Mouse (Mus musculus): ENCODE results near the gene Il12rb2.

Il12rb2 gene

DNA sequence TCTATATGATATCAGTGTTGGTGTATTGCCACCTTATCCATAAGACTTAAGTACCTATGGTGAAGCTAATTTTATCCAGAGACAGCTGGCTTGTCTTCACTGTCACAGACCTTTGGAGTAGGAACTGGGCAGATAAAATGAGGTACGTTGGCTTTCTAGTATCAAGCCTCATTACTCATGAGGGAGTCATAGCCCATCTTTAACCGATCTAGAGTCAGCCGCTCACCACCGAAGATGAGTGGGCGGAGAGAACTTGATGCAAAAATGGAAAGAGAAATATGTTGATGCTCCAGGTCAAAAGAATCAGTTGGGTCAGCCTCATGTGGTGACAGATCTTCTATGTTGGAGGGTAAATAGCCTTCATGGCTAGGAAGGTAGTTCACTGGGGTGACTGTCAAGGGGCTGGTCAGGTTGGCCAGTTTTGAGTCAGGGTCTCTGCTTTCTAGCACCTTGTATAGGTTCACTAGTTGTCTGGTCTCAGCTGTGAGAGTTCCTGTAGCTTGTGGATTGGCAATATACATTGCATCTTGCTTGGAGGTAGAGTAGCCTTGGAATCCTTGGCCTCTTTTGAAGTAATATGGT is 83.9 kb downstream of the Il12rb2 start:
- DNase-seq = no peak

DNA sequence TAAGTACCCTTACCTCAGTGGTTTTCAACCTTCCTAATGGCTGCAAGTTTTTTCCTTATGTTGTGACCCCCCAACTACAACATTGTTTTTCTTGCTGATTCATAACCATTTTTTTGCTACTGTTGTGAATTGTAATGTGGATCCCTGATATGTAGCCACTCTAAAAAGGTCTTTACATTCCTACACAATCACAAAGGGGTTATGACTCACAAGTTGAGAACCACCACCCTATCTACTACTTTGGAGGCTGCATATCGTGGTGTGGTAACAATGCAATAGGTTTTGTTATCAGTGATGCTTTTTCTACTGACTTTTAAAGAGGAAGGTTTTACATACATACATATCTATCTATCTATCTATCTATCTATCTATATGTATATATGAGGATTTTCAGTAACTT is 93.1 kb downstream of the Il12rb2 start:
- DNase-seq = no peak

DNA sequence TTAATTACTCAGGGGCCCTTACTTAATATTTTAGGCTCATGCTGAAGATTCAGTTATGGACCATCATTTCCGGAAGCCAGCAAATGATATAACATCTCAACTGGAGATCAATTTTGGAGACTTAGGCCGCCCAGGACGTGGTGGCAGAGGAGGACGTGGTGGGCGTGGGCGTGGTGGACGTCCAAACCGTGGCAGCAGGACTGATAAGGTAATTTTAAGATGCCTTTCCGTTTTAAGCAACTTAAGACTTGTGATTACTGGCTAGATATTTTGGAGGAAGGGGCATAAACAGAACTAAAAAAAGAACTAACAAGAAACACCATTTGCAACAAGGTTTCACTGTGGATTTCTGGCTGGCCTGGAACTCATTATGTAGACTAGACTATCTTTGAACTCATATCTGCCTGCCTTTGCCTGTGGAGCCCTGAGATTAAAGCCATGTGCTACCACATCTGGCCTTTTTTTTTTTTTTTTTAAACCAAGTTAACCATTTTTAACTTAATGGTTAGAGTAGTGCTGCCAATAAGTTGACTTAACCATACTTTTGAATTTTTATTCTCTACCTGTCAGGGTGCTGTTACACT is 94.3 kb downstream of the Il12rb2 start:
- no peak for DNase-seq

DNA sequence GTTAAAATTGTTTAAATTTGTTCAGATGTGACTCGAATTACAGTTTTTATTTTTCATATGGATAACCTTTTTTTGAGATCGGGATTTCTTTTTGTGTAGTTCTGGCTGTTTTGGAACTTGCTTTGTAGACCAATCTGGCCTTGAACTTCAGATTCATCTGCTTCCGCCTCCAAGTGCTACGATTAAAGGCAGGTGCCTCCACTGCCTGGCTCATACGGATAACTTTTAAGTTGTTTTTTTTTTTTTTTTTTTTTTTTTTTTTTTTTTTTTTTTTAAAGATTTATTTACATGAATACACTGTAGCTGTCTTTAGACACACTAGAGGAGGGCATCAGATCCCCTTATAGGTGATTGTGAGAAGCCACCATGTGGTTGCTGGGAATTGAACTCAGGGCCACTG is 98.0 kb downstream of the Il12rb2 start:
- no peak for DNase-seq

DNA sequence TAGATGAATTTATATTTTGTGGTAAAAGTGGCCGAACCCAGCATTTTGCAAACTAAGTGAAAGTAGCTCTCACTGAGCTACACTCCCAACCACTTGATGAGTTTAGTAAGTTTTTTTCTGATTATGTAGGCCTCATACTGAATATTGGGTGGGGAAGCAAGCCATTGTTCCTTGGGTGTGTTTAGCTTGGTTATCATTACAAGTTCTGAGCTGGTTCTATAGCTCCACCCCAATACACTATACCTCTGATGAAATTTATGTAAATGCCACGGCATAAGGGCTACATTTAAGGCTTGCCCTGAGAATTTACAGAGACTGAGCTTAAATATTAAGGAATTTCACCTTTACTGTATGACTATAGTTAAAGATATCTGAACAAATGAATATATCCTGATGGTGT is 106.5 kb downstream of the Il12rb2 start:
- no peak for DNase-seq

DNA sequence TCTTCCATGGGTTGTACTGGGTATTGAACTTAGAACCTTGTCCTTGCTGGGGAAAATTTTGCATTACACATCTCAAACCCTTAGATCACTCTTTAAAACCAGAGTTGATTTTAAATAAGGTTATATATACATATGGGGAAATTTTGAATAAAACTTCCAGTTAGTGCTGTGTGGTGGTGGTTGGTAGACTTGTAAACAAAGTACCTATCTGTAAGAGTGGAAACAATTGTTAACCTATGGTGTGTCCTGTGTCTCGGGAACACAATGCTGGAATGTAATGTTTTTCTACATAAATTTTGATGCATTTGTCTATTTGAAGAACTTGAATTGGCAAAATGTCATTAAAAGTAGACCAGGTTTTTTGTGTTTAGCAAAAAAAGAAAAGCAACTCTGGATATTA is 107.0 kb downstream of the Il12rb2 start:
- no peak for DNase-seq

DNA sequence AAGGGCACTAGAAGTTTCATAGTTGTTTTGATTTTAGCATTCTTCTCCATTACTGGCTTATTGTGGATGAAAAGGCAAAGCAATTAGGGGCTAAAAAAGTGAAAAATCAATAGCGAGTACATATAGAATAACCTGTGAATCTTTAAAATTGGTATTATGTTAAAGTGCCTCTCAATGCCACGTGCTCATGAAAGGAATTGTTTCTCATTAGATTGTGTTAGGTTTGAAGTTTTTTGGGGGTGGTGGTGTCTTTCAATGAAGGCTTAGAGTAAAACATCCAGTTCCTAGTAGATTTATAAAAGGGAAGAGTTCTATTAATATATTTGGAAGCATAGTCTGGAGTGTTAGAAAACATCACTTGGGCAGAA is 107.8 kb downstream of the Il12rb2 start:
- no peak for DNase-seq

DNA sequence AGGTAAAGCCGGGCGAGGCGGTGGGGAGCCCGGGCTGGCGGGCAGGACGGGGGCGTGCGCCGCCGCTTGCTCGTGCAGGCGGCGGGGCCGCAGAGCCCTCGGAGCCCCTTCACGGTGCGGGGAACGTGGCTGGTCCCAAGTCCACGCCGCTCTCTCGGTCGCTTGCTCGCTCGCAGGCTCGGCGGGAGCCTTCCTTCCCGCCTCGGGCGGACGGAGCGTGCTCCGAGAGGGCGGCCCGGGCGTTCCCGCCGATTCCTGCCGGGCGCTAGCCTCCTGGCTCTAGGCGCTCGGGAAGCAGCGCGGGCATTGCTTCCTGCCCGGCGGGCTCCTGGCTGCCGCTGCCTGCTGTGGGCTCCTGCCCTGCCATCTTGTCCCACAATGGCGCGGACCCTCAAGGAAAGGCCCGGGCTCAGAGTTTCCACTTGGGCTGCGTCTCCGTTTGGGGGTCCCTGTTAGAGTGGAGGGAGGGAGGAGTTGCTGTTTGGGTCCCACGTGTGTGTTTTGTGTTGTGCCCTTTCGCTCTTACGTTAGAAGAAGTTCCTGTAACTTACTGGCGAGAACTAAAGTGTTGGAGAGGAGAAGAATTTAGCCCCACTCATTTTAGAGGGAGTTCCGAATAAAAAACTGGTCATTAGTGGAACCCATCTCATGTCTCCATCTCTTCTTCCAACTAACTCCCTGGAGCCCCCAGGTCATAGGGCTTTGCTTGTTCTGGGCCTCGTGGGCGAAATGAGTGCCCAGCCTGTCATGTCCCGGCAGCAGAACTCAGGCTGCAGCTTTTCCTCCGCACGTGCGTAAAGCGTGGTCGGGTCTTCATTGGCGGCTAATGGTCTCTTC is 108.4 kb downstream of the Il12rb2 start:
- peak; percentile 27 to 63 for DNase-seq

DNA sequence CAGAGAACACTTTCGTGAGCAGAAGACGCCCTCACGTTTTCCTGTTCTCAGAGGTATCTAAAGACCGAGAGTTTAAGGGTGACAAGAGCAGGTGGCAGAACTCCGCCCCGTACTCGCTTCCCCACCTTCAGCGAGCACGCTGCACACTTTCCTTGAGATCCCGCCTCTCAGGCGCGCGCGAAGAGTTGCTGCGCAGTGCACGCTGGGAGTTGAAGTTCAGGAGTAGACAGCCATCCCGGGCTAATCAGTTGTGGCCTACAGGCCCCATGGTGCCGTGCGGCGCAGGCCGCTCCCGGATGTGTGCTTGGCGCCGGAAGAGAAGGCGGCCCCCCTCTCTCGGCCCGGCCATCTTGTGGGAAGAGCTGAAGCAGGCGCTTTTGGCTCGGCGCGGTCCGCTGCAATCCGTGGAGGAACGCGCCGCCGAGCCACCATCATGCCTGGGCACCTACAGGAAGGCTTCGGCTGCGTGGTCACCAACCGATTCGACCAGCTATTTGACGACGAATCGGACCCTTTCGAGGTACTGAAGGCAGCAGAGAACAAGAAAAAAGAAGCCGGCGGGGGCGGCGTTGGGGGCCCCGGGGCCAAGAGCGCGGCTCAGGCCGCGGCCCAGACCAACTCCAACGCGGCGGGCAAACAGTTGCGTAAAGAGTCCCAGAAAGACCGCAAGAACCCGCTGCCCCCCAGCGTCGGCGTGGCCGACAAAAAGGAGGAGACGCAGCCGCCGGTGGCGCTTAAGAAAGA is 109.2 kb downstream of the Il12rb2 start:
- peak; percentile 97 to 98 for DNase-seq

DNA sequence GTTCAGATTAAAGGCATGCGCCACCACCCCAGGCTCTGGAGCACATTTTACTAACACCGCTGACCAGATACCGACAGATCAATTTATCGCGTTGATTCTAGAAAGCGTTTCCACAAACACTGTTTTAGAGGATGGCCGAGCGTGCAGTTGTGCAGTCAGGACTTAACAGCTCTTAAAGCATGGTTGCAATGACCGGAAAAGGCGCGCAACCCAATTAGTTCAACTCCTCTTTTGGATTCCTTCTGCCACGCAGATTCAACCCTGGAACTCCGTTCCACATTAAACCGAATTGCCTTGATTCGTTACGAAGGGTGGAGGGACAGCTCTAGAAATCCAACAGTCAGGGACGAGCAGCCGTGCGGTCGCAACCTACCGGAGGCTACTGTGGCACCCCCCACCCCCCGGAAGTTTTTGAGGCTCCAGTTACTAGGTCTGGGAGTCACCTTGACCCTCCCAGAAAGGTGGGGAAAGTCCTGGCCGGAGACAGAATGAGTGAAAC is 109.8 kb downstream of the Il12rb2 start:
- peak; percentile 34 to 60 for DNase-seq

DNA sequence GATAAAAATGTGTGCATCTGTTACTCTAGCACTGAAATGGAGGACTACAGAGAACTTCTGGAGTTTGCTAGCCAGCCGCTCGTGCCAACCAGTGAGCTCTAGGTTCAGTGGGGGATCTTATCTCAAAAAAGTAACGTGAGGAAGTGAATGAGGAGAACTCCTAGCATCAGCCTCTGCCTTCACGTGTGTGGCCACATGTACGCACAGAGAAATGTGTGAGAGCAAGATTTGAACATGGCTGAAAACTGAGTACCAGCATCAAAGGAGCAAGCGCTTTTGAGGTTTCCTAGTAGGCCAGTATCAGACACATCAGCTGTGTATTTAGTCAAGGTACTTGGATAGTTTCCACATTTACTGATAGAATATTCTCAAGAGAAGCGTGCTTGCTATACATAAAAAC is 111.1 kb downstream of the Il12rb2 start:
- DNase-seq = no peak

DNA sequence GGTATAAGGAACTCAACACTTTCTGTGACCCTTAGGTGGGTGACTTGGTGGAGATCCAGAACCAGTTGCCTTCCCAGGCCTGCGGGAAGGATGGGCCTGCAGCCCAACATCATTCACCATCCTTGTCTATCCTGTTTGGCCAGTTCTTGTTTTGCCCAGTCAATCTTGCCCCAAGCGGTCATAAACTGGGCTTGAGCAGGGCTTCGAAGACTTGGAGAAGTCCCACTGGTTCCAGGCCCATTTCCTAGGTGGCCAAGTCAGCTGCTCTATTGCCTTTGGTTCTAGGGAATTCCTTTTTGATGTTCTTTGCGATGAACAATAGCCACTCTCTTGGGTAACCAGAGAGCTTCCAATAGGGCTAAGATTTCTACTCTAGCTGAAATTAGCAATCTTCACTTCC is 124.9 kb downstream of the Il12rb2 start:
- DNase-seq = no peak

DNA sequence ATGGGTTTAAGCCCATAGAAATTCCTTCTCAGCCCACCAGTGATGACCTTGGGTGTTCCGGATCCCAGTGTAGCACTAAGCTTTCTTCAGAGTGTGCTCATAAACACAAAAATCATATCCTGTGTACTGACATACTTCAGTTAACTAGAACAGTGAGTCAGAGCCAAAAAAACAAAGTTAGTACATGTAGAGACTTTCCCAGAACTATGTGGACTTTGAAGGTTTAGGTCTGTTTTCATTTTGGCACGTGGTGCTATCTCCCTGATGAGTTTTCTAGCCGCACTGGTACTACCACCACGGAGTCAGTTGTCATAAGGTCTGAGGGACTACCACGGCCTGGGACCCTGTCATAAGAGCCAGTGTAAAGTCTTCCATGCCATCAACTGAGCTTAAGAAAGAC is 131.5 kb downstream of the Il12rb2 start:
- peak in 1 of 2 experiments; percentile 5 for DNase-seq

DNA sequence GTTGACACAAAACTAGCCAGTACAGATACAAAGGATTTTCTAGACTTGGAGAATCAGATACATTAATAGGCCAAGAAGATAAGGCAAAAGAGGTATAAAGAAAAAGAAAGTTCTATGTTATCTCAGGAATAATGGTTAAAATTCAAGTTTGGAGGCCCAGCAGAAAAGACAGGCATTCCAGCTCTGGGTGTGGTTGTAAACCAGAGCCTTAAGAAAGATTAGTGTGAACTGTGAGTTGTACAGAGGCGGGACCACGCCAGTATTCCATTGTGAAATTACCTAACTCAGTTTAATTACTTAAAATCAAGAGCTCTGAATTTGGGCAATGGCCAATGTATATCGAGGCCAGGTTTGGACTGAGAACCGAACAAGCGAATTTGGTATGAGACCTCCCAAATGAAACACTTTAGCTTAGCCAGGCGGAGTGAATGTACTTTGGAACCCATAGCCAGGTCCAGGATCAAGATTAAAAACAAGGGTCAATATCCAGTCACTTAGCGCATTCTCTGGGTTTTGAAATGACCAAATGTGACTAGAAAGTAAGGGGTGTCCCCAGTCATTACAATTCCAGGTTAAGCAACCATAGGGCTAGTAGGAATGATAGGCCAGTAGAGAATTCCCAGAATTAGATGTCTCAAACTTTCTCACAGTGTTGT is 132.1 kb downstream of the Il12rb2 start:
- DNase-seq = peak; percentile 6 to 9

Data from kidney, postnatal 36 days (tissue).